Mouse (Mus musculus) forebrain, embryonic 11.5 days (tissue): ENCODE measurements around the gene Smad3. TPM values are rescaled to one million over a fixed set of nuclear protein-coding genes. Genes with fewer than 3 reads are reported as not detected.
A peak's percentile ranks its signal among the peaks of the same experiment; 100 is the strongest.

ENCODE experiments used
- ATAC-seq: fragments of 200-750 bp; cut with Nextera tagmentation; replicated peaks from 2 replicates; pipeline ENCODE4 v1.8.0; 2017; ENCODE audit warnings: moderate TSS enrichment; ENCODE audit not compliant: low FRiP score
- DNase-seq: peaks from one replicate; pipeline ENCODE4 v3.0.0-alpha.2; 2017; ENCODE audit warnings: low spot score
- H3K27ac ChIP-seq: fragments of 300-500 bp; sonication (generic); 2 replicates; pipeline ENCODE4 v1.5.1; 2014; ENCODE audit warnings: low read depth, low read length
- H3K27me3 ChIP-seq: fragments of 300-500 bp; sonication (generic); 2 replicates; pipeline ENCODE4 v1.6.1; 2014; ENCODE audit warnings: mild to moderate bottlenecking, low read length, mixed read lengths; ENCODE audit not compliant: control insufficient read depth, insufficient read depth
- H3K36me3 ChIP-seq: fragments of 300-500 bp; sonication (generic); 2 replicates; pipeline ENCODE4 v1.6.1; 2014; ENCODE audit warnings: mild to moderate bottlenecking, low read length, moderate library complexity, mixed read lengths; ENCODE audit not compliant: control insufficient read depth, insufficient read depth
- H3K4me1 ChIP-seq: fragments of 300-500 bp; sonication (generic); replicated peaks from 2 replicates; pipeline ENCODE4 v1.6.1; 2014; ENCODE audit warnings: low read length, mixed read lengths; ENCODE audit not compliant: control insufficient read depth, insufficient read depth
- H3K4me2 ChIP-seq: fragments of 300-500 bp; sonication (generic); 2 replicates; pipeline ENCODE4 v1.6.1; 2014; ENCODE audit warnings: low read depth, mild to moderate bottlenecking, low read length, moderate library complexity, mixed read lengths; ENCODE audit not compliant: severe bottlenecking
- H3K4me3 ChIP-seq: fragments of 300-500 bp; sonication (generic); 2 replicates; pipeline ENCODE4 v1.5.1; 2014; ENCODE audit warnings: low read depth, low read length
- H3K9ac ChIP-seq: fragments of 300-500 bp; sonication (generic); 2 replicates; pipeline ENCODE4 v1.6.1; 2014; ENCODE audit warnings: low read length
- H3K9me3 ChIP-seq: fragments of 300-500 bp; sonication (generic); 2 replicates; pipeline ENCODE4 v1.6.1; 2016; ENCODE audit warnings: low read length, mixed read lengths; ENCODE audit not compliant: control insufficient read depth
- WGBS: fragments of 180-500 bp; shearing (Covaris S2); extraction: QIAGEN DNeasy Blood & Tissue Kit; methylation state at CpG from one replicate; pipeline ENCODE4 v1.1.7; 2014; 5-methylcytosine and 5-hydroxymethylcytosine counted together
- polyA plus RNA-seq: library from polyadenylated mRNA; unstranded; fragments of >200 nt; fragmentation: Nextera tagmentation; extraction: Ambion mirVana; gene quantifications from 2 replicates; pipeline ENCODE4 v1.2.1, GENCODE M21; 2014

The Smad3 gene
- polyA plus RNA-seq, 1 experiment from 2014 or later: 17.9 TPM

DNA sequence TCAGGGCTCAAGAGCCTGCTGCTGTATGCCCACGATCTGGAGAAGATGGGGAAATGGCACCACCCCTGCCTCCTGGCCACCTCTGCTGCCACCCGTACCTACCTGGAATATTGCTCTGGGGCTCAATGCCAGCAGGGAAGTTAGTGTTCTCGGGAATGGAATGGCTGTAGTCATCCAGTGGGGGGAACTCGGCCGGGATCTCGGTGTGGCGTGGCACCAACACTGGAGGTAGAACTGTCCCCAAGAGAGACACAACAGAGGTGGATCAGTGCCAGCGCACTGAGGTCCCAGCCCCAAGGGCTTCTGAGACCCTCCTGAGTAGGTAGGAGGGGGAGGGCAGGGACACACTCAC, 90.4 kb downstream of the Smad3 start:
- Histone ChIP-seq H3K9me3 (no peaks in the 10 kb centered on the region), H3K27ac (no peak overlapping the region), H3K36me3 (no peaks in the 10 kb centered on the region)

DNA sequence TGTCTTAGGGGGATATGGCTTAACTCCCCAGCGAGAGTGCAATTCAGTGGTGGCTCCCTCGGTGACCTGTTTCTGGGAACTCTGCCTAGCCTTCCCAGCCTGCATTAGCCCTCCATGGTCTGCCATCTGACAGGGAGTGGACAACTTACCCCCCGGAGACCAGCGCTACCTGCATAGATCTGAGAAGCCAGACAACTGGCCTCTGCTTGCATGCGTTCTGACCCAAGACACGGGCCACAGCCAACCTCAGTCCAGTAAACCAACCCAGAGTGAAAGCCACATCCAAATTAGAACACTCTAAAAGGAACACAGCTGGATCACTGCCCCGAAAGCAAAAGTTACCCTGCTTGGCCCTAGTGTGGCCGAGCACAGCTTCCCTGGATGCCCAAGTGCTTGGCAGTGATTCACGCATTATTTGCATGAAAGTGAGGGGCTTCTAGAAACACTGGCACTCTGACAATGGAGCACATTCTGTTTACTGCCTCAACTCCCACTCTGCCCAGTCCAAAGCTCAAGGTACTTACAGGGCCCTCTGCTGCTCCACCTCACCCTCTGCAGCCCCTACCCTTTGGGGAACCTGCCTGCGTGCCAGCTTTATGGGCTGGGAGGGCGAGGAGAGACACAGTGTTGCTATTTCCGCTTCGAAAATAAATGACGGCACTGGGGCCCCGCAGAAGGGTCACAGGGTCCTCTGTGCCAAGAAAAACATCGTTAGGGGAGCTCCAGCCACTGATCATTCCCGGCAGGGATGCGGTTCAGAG, 91.0 kb downstream of the Smad3 start:
- H3K36me3 ChIP-seq: no peaks in the 10 kb centered on the region
- 75% methylated on average over 18 of the region's 18 CpGs for WGBS
- H3K27me3 ChIP-seq: no peaks in the 10 kb centered on the region
- ATAC-seq: no peak
- H3K27ac ChIP-seq: no peak overlapping the region
- H3K4me2 ChIP-seq: no peak overlapping the region
- peaks cover 13% of the 10 kb centered on the region; the same call in 1 of the 2 replicates for H3K4me1 ChIP-seq
- no peaks in the 10 kb centered on the region for H3K9me3 ChIP-seq
- H3K9ac ChIP-seq: no peak overlapping the region
- no peak overlapping the region for H3K4me3 ChIP-seq
- DNase-seq: no peak

More for the DNA sequence above, 90.4 kb downstream of the Smad3 start:
- Histone ChIP-seq H3K4me3 (no peak overlapping the region), H3K4me1 (peaks cover 13% of the 10 kb centered on the region; the same call in 1 of the 2 replicates), H3K9ac (no peak overlapping the region), H3K4me2 (no peak overlapping the region), H3K27me3 (no peaks in the 10 kb centered on the region)
- WGBS: 87% methylated on average over 8 of the region's 8 CpGs
- ATAC-seq (no peak), DNase-seq (no peak)

DNA sequence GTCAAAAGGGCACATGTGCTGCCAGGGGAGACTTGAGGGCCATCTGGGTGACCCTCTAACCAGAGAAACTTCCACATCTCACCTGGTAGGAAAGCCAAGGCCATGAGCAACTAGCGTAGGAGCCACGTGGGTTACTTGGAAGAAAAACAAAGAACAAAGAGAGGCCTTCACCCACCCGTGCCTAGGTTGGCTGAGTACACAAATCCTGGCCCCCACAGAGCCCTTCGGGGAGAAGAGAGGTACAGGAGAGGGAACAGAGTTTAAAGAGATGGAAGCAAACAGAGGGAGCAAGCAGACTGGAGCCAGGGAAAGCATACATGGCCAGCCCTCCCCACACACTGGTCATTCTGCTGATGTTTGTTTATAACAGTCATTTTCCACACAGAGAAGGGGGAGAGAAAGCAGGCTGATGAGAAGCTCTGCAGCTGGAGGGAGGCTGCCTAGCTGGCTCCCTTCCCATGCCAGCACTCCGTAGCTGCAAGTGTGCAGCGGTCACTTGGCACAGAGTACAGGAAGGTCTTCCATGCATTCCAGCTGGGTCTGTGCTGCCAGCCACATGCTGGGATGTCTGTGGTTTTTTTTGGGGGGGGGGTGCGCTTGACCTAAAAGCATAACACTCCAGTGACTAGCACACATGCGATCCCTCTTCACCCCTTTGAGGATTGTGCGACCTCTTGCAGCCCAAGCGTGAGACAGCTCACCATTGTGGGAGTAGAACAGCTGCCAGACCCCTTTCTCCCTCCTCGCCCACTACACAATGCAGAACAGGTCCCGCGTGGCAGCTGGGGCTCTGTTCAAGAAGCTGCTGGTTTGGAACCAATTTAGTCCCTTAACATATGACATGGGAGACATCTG, 92.8 kb downstream of the Smad3 start:
- Histone ChIP-seq H3K4me2 (no peak overlapping the region), H3K36me3 (no peaks in the 10 kb centered on the region; the same call in 1 of the 2 replicates), H3K27ac (peak overlapping the region; percentile 12; the same call in 1 of the 2 replicates), H3K27me3 (no peaks in the 10 kb centered on the region), H3K9me3 (no peaks in the 10 kb centered on the region), H3K4me3 (no peak overlapping the region), H3K9ac (no peak overlapping the region; the same call in 1 of the 2 replicates), H3K4me1 (peaks cover 13% of the 10 kb centered on the region; the same call in 1 of the 2 replicates)
- 53% methylated on average over 13 of the region's 13 CpGs for WGBS
- DNase-seq (no peak), ATAC-seq (no peak)

DNA sequence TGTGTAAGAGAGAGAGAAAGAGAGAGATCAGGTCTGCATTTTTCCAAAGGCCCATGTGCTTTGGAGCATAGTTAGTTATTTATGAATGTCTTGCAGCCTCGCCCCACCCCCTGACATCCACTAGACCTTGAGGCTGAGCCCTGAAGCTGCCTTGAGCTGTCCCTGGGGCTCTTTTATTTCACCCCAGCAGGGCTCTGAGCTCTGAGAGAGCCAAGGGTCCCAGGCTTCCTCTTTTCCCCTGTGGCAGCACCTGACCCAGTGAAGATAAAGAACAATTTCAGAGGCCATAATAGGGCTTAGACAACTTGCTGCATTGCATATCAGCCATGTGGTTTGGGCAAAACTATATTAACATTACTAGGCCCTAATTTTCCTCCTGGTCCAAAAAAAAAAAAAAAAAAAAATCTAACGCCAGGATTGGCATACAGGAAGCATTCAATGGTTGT, 93.5 kb downstream of the Smad3 start:
- Histone ChIP-seq H3K9ac (no peak overlapping the region), H3K27ac (no peak overlapping the region), H3K4me3 (no peak overlapping the region), H3K9me3 (no peaks in the 10 kb centered on the region), H3K36me3 (no peaks in the 10 kb centered on the region; the same call in 1 of the 2 replicates), H3K4me2 (no peak overlapping the region), H3K4me1 (peaks cover 13% of the 10 kb centered on the region; the same call in 1 of the 2 replicates), H3K27me3 (no peaks in the 10 kb centered on the region)
- 79% methylated on average over 2 of the region's 2 CpGs for WGBS
- no peak for ATAC-seq
- DNase-seq: no peak

DNA sequence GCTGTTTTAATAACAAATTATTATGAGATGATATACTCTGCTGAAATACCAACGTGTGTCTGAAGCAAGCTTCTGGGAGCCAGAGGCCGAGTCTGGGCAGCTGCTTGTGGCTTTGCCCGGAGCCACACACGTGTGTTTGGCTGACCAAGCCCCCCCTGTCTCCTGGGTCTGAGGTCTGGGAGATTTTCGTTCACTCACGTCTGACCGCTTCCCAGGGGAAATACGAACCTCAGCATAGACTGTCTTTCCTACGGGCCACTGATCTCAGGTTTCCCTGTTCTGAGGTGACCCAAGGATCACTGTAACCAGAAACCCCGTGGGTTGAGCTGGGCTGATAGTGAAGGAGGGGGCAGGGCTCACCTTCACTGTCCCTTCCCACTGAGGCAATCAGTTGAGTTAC, 94.6 kb downstream of the Smad3 start:
- Histone ChIP-seq H3K27me3 (no peaks in the 10 kb centered on the region), H3K4me1 (peaks cover 10% of the 10 kb centered on the region; the same call in 1 of the 2 replicates), H3K4me2 (no peak overlapping the region), H3K27ac (no peak overlapping the region), H3K9me3 (no peaks in the 10 kb centered on the region), H3K9ac (no peak overlapping the region), H3K4me3 (no peak overlapping the region), H3K36me3 (no peaks in the 10 kb centered on the region; the same call in 1 of the 2 replicates)
- 79% methylated on average over 10 of the region's 10 CpGs for WGBS
- ATAC-seq (no peak), DNase-seq (no peak)

DNA sequence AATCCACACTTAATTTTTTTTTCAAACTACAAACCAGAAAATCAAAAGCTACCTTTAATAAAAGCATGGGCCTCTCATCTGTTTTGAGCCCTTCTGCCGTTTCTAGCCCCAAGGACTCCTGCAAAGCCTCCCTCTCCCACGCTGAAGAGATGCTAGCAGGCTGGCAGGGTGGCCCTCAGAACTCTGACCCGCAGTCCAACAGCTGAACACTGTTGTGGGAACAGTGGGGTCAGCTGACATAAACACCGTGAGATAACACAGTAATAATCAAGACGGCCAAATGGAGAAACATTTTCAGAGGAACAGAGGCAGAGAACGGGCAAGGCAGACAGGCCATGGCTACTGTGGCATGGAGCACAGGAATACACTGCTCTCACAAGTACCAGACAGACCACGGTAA, 95.0 kb downstream of the Smad3 start:
- Histone ChIP-seq H3K4me3 (no peak overlapping the region), H3K9ac (no peak overlapping the region), H3K27ac (no peak overlapping the region), H3K4me1 (peaks cover 10% of the 10 kb centered on the region; the same call in 1 of the 2 replicates), H3K27me3 (no peaks in the 10 kb centered on the region), H3K4me2 (no peak overlapping the region), H3K36me3 (no peaks in the 10 kb centered on the region; the same call in 1 of the 2 replicates), H3K9me3 (no peaks in the 10 kb centered on the region)
- DNase-seq (no peak), ATAC-seq (no peak)
- 85% methylated on average over 7 of the region's 7 CpGs for WGBS

DNA sequence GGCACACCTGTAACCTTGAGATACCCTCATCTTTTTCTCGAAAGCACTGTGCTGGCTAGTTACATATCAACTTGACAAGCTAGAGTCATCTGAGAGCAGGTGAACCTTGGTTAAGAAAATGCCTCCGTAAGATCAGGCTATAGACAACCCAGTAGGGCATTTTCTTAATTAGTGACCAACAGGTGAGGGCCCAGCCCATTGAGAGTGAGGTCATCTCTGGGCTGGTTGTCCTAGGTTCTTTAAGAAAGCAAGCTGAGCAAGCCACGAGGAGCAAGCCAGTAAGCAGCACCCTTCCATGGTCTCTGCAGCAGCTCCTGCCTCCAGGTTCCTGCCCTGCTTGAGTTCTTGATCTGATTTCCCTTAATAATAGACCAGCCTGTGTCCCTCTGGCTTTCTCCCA, 97.1 kb downstream of the Smad3 start:
- no peak for DNase-seq
- 89% methylated on average over 3 of the region's 3 CpGs for WGBS
- no peaks in the 10 kb centered on the region; the same call in 1 of the 2 replicates for H3K36me3 ChIP-seq
- no peak overlapping the region for H3K4me3 ChIP-seq
- H3K4me1 ChIP-seq: peaks cover 8% of the 10 kb centered on the region; the same call in 1 of the 2 replicates
- no peak for ATAC-seq
- no peak overlapping the region for H3K9ac ChIP-seq
- no peak overlapping the region for H3K27ac ChIP-seq
- H3K9me3 ChIP-seq: no peaks in the 10 kb centered on the region
- no peak overlapping the region for H3K4me2 ChIP-seq
- no peaks in the 10 kb centered on the region for H3K27me3 ChIP-seq

DNA sequence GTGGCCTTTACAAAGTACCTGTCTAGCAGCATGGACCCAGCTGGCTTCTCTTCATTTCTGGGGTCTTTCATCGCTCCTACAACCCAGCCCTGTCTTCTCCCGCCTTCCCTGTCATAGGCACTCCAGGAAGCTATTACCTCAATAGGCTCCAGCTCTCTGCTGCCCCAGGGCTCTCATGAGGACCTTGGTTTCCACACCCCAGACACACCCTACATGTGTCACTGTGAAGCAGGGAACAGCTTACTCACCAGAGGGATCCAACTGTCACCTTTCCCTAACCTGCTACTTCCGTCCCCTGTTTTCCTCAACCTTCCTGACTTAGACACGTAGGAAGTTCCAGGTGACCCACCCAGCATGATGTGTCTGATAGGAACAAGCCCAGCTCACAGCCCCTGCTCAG, 97.7 kb downstream of the Smad3 start:
- Histone ChIP-seq H3K27me3 (no peaks in the 10 kb centered on the region), H3K9ac (no peak overlapping the region), H3K9me3 (no peaks in the 10 kb centered on the region), H3K27ac (no peak overlapping the region), H3K4me2 (no peak overlapping the region), H3K4me3 (no peak overlapping the region), H3K4me1 (peaks cover 5% of the 10 kb centered on the region; the same call in 1 of the 2 replicates), H3K36me3 (no peaks in the 10 kb centered on the region; the same call in 1 of the 2 replicates)
- 92% methylated on average over 4 of the region's 4 CpGs for WGBS
- no peak for ATAC-seq
- no peak for DNase-seq
